Mouse (Mus musculus): ENCODE measurements around the gene Tdpoz5. TPM values are rescaled to one million over a fixed set of nuclear protein-coding genes. Genes with fewer than 3 reads are reported as not detected.
"Not testable (repeated sequence)": the region's sequence is repeated elsewhere in the genome, so short reads cannot be mapped to it uniquely, and the experiment has no call there.

Gene Tdpoz5
- not detected in 2 replicates for polyA plus RNA-seq (2016; fragmentation: Nextera tagmentation; extraction: Ambion mirVana)

- not testable (repeated sequence) for H3K9me3 ChIP-seq (replicated peaks); DNase-seq (ENCODE audit: low spot score); H3K27me3 ChIP-seq (ENCODE audit: low read depth, poor library complexity, severe bottlenecking); H3K4me1 ChIP-seq; H3K27ac ChIP-seq; H3K36me3 ChIP-seq; H3K4me3 ChIP-seq
- 88% methylated on average over 2 of the region's 4 CpGs for WGBS
These were observed at the start of gene Tdpoz5 for GRCm38 (mm10) chr3:93961214-93961613. Gene Tdpoz5 (minus strand): TSS chr3:93961314.

- H3K27ac ChIP-seq; H3K36me3 ChIP-seq; H3K9me3 ChIP-seq (replicated peaks); H3K4me3 ChIP-seq; H3K27me3 ChIP-seq (ENCODE audit: low read depth, poor library complexity, severe bottlenecking); H3K4me1 ChIP-seq; DNase-seq (ENCODE audit: low spot score): not testable (repeated sequence)
- 92% methylated on average over 6 of the region's 6 CpGs for WGBS
These were observed 7.8 kb upstream of the Tdpoz5 start for GRCm38 (mm10) chr3:93968938-93969337.

GRCm38 (mm10) chr3:93943443-93943842 lies 17.7 kb downstream of the Tdpoz5 start, which contains the start of gene Gm9117:
Gene Gm9117 (minus strand): TSS chr3:93943543.
- H3K27ac ChIP-seq; DNase-seq (ENCODE audit: low spot score); H3K36me3 ChIP-seq; H3K9me3 ChIP-seq (replicated peaks); H3K4me3 ChIP-seq; H3K4me1 ChIP-seq; H3K27me3 ChIP-seq (ENCODE audit: low read depth, poor library complexity, severe bottlenecking): not testable (repeated sequence)
- WGBS = 88% methylated on average over 4 of the region's 4 CpGs

- not testable (repeated sequence) for DNase-seq (ENCODE audit: low spot score); H3K9me3 ChIP-seq (replicated peaks); H3K36me3 ChIP-seq; H3K27ac ChIP-seq; H3K4me3 ChIP-seq; H3K4me1 ChIP-seq; H3K27me3 ChIP-seq (ENCODE audit: low read depth, poor library complexity, severe bottlenecking)
- WGBS = no CpG with 5 or more reads among the region's 3 CpGs
These were observed 22.7 kb downstream of the Tdpoz5 start for GRCm38 (mm10) chr3:93938386-93938785.

Other genes with a start within 250 kb of the Tdpoz5 start
- gene Gm5773, start 188.3 kb downstream of the Tdpoz5 start, polyA plus RNA-seq (2016; fragmentation: Nextera tagmentation; extraction: Ambion mirVana) = not detected in 2 replicates
- gene Tdpoz4, start 164.9 kb downstream of the Tdpoz5 start, polyA plus RNA-seq (2016; fragmentation: Nextera tagmentation; extraction: Ambion mirVana) = not detected in 2 replicates
- not detected in 2 replicates for gene Tdpoz3, start 135.3 kb downstream of the Tdpoz5 start, polyA plus RNA-seq (2016; fragmentation: Nextera tagmentation; extraction: Ambion mirVana)
- gene Gm9117, start 17.8 kb downstream of the Tdpoz5 start, polyA plus RNA-seq (2016; fragmentation: Nextera tagmentation; extraction: Ambion mirVana) = not detected in 2 replicates
- gene Gm9125, start 93.6 kb upstream of the Tdpoz5 start, polyA plus RNA-seq (2016; fragmentation: Nextera tagmentation; extraction: Ambion mirVana) = not detected in 2 replicates
- not detected in 2 replicates for gene Gm10697, start 111.3 kb upstream of the Tdpoz5 start, polyA plus RNA-seq (2016; fragmentation: Nextera tagmentation; extraction: Ambion mirVana)
- gene Gm10696, start 216.9 kb upstream of the Tdpoz5 start, polyA plus RNA-seq (2016; fragmentation: Nextera tagmentation; extraction: Ambion mirVana) = not detected in 2 replicates
- not detected in 2 replicates for gene Gm5286, start 235.4 kb upstream of the Tdpoz5 start, polyA plus RNA-seq (2016; fragmentation: Nextera tagmentation; extraction: Ambion mirVana)

Measured in limb, embryonic 10.5 days (tissue).